Mouse (Mus musculus): ENCODE data around the gene Dis3l2. TPM values are rescaled to one million over a fixed set of nuclear protein-coding genes. Genes with fewer than 3 reads are reported as not detected.
A peak's percentile ranks its signal among the peaks of the same experiment; 100 is the strongest.

The Dis3l2 gene
- polyA plus RNA-seq, 1 experiment from 2014 or later: 41.7 TPM

- no peak overlapping the region for H3K4me2 ChIP-seq
- no peaks in the 10 kb centered on the region for H3K27me3 ChIP-seq
- no peak overlapping the region for H3K9ac ChIP-seq
- H3K9me3 ChIP-seq: no peaks in the 10 kb centered on the region
- WGBS: 82% methylated on average over 5 of the region's 5 CpGs
- H3K4me1 ChIP-seq: no peaks in the 10 kb centered on the region
- H3K4me3 ChIP-seq (replicated peaks): no peak overlapping the region
- H3K36me3 ChIP-seq (replicated peaks): no peaks in the 10 kb centered on the region
- no peak for ATAC-seq (ENCODE audit: low FRiP score)
- no peak overlapping the region for H3K27ac ChIP-seq
These were observed 248.0 kb downstream of the Dis3l2 start for GRCm38 (mm10) chr1:86951501-86952205.

GRCm38 (mm10) chr1:86955801-86956200 lies 252.2 kb downstream of the Dis3l2 start:
- no peak overlapping the region for H3K27ac ChIP-seq
- no peaks in the 10 kb centered on the region for H3K9me3 ChIP-seq
- peaks cover 2% of the 10 kb centered on the region; the same call in 1 of the 2 replicates for H3K36me3 ChIP-seq (replicated peaks)
- H3K4me2 ChIP-seq: no peak overlapping the region
- no peak overlapping the region for H3K9ac ChIP-seq
- no peak overlapping the region for H3K4me3 ChIP-seq (replicated peaks)
- H3K27me3 ChIP-seq: no peaks in the 10 kb centered on the region
- no peak for ATAC-seq (ENCODE audit: low FRiP score)
- no peaks in the 10 kb centered on the region for H3K4me1 ChIP-seq

GRCm38 (mm10) chr1:86968261-86968964 lies 264.8 kb downstream of the Dis3l2 start:
- WGBS: 58% methylated on average over 6 of the region's 6 CpGs
- ATAC-seq (ENCODE audit: low FRiP score): no peak
- Histone ChIP-seq H3K9ac (no peak overlapping the region), H3K27ac (no peak overlapping the region), H3K4me1 (peaks cover 7% of the 10 kb centered on the region), H3K4me2 (no peak overlapping the region), H3K27me3 (no peaks in the 10 kb centered on the region), H3K9me3 (no peaks in the 10 kb centered on the region), H3K36me3 (replicated peaks) (0 out of 2 replicates have a peak, but pooled peaks cover 3% of the 10 kb centered on the region), H3K4me3 (replicated peaks) (no peak overlapping the region)

- H3K27ac ChIP-seq: no peak overlapping the region
- ATAC-seq (ENCODE audit: low FRiP score): no peak
- H3K36me3 ChIP-seq (replicated peaks): 0 out of 2 replicates have a peak, but pooled peaks cover 8% of the 10 kb centered on the region
- H3K4me2 ChIP-seq: no peak overlapping the region
- H3K9me3 ChIP-seq: no peaks in the 10 kb centered on the region
- peaks cover 7% of the 10 kb centered on the region for H3K4me1 ChIP-seq
- H3K9ac ChIP-seq: no peak overlapping the region
- no peak overlapping the region for H3K4me3 ChIP-seq (replicated peaks)
- 70% methylated on average over 11 of the region's 11 CpGs for WGBS
- no peaks in the 10 kb centered on the region for H3K27me3 ChIP-seq
These were observed 265.6 kb downstream of the Dis3l2 start for GRCm38 (mm10) chr1:86969173-86969725.

GRCm38 (mm10) chr1:86972693-86973092 lies 269.1 kb downstream of the Dis3l2 start:
- WGBS: 44% methylated on average over 1 of the region's 1 CpGs

GRCm38 (mm10) chr1:86977018-86977417 lies 273.4 kb downstream of the Dis3l2 start:
- no peaks in the 10 kb centered on the region for H3K27me3 ChIP-seq
- no peak overlapping the region for H3K27ac ChIP-seq
- no peak overlapping the region for H3K9ac ChIP-seq
- no peak for ATAC-seq (ENCODE audit: low FRiP score)
- no peaks in the 10 kb centered on the region for H3K9me3 ChIP-seq
- no peak overlapping the region for H3K4me3 ChIP-seq (replicated peaks)
- H3K4me1 ChIP-seq: no peaks in the 10 kb centered on the region
- 95% methylated on average over 1 of the region's 1 CpGs for WGBS
- H3K4me2 ChIP-seq: no peak overlapping the region
- 0 out of 2 replicates have a peak, but pooled peaks cover 8% of the 10 kb centered on the region for H3K36me3 ChIP-seq (replicated peaks)

More at GRCm38 (mm10) chr1:86972693-86973092, 269.1 kb downstream of the Dis3l2 start:
- no peak for ATAC-seq (ENCODE audit: low FRiP score)
- Histone ChIP-seq H3K27me3 (no peaks in the 10 kb centered on the region), H3K4me3 (replicated peaks) (no peak overlapping the region), H3K36me3 (replicated peaks) (0 out of 2 replicates have a peak, but pooled peaks cover 8% of the 10 kb centered on the region), H3K4me1 (peaks cover 7% of the 10 kb centered on the region), H3K9me3 (no peaks in the 10 kb centered on the region), H3K9ac (no peak overlapping the region), H3K27ac (no peak overlapping the region), H3K4me2 (no peak overlapping the region)

- Histone ChIP-seq H3K36me3 (replicated peaks) (no peaks in the 10 kb centered on the region; the same call in 1 of the 2 replicates), H3K9ac (no peak overlapping the region), H3K4me3 (replicated peaks) (no peak overlapping the region), H3K27ac (no peak overlapping the region), H3K9me3 (no peaks in the 10 kb centered on the region), H3K27me3 (no peaks in the 10 kb centered on the region), H3K4me1 (no peaks in the 10 kb centered on the region), H3K4me2 (no peak overlapping the region)
- ATAC-seq (ENCODE audit: low FRiP score): no peak
These were observed 282.8 kb downstream of the Dis3l2 start for GRCm38 (mm10) chr1:86986372-86986771.

- Histone ChIP-seq H3K27ac (no peak overlapping the region), H3K9ac (no peak overlapping the region), H3K4me1 (peaks cover 3% of the 10 kb centered on the region; the same call in 1 of the 2 replicates), H3K9me3 (no peaks in the 10 kb centered on the region), H3K36me3 (replicated peaks) (no peaks in the 10 kb centered on the region; the same call in 1 of the 2 replicates), H3K4me3 (replicated peaks) (no peak overlapping the region), H3K27me3 (no peaks in the 10 kb centered on the region), H3K4me2 (no peak overlapping the region)
- ATAC-seq (ENCODE audit: low FRiP score): no peak
- 18% methylated on average over 5 of the region's 5 CpGs for WGBS
These were observed 289.2 kb downstream of the Dis3l2 start for GRCm38 (mm10) chr1:86992849-86993248.

- H3K36me3 ChIP-seq (replicated peaks): no peaks in the 10 kb centered on the region; the same call in 1 of the 2 replicates
- no peak overlapping the region for H3K4me2 ChIP-seq
- H3K27ac ChIP-seq: no peak overlapping the region
- H3K4me3 ChIP-seq (replicated peaks): no peak overlapping the region
- no peak overlapping the region for H3K9ac ChIP-seq
- no peaks in the 10 kb centered on the region for H3K27me3 ChIP-seq
- H3K9me3 ChIP-seq: no peaks in the 10 kb centered on the region
- H3K4me1 ChIP-seq: peaks cover 3% of the 10 kb centered on the region; the same call in 1 of the 2 replicates
- ATAC-seq (ENCODE audit: low FRiP score): no peak
These were observed 290.4 kb downstream of the Dis3l2 start for GRCm38 (mm10) chr1:86994023-86994422.

GRCm38 (mm10) chr1:86998051-86998450 lies 294.4 kb downstream of the Dis3l2 start:
- Histone ChIP-seq H3K9me3 (no peaks in the 10 kb centered on the region), H3K4me1 (peaks cover 9% of the 10 kb centered on the region), H3K4me2 (no peak overlapping the region), H3K27ac (no peak overlapping the region), H3K4me3 (replicated peaks) (no peak overlapping the region), H3K9ac (no peak overlapping the region), H3K36me3 (replicated peaks) (no peaks in the 10 kb centered on the region), H3K27me3 (no peaks in the 10 kb centered on the region)
- WGBS: 82% methylated on average over 2 of the region's 2 CpGs
- no peak for ATAC-seq (ENCODE audit: low FRiP score)

- WGBS: 93% methylated on average over 5 of the region's 5 CpGs
- Histone ChIP-seq H3K27ac (no peak overlapping the region), H3K27me3 (no peaks in the 10 kb centered on the region), H3K9me3 (no peaks in the 10 kb centered on the region), H3K9ac (no peak overlapping the region), H3K4me2 (no peak overlapping the region), H3K4me1 (peaks cover 15% of the 10 kb centered on the region), H3K36me3 (replicated peaks) (no peaks in the 10 kb centered on the region; the same call in 1 of the 2 replicates), H3K4me3 (replicated peaks) (no peak overlapping the region)
- no peak for ATAC-seq (ENCODE audit: low FRiP score)
These were observed 297.8 kb downstream of the Dis3l2 start for GRCm38 (mm10) chr1:87001365-87001764.

- peak; percentile 67; the same call in 1 of the 2 replicates for ATAC-seq (ENCODE audit: low FRiP score)
- H3K4me3 ChIP-seq (replicated peaks): no peak overlapping the region
- WGBS: 33% methylated on average over 9 of the region's 9 CpGs
- no peaks in the 10 kb centered on the region for H3K9me3 ChIP-seq
- no peaks in the 10 kb centered on the region for H3K27me3 ChIP-seq
- H3K36me3 ChIP-seq (replicated peaks): no peaks in the 10 kb centered on the region; the same call in 1 of the 2 replicates
- peak overlapping the region; percentile 76 for H3K27ac ChIP-seq
- H3K4me1 ChIP-seq: peaks cover 15% of the 10 kb centered on the region
- H3K4me2 ChIP-seq: no peak overlapping the region
- H3K9ac ChIP-seq: no peak overlapping the region
These were observed 299.0 kb downstream of the Dis3l2 start for GRCm38 (mm10) chr1:87002545-87003168.

Data from forebrain, embryonic 12.5 days (tissue).